Mouse (Mus musculus): Measurements from ENCODE around the gene Slc35e4. TPM values are rescaled to one million over a fixed set of nuclear protein-coding genes. Genes with fewer than 3 reads are reported as not detected.

Slc35e4 gene
- polyA plus RNA-seq, 1 experiment from 2014 or later: 13.6 TPM

GRCm38 (mm10) chr11:3894406-3895281, 19.8 kb downstream of the Slc35e4 start, which contains the start of the genes 4921536K21Rik and Dusp18:
4921536K21Rik (minus strand) TSS chr11:3895098.
Dusp18 (plus strand) TSS chr11:3895240.
- Histone ChIP-seq H3K27me3 (ENCODE audit: control insufficient read depth, insufficient read depth, low read length) (no peaks in the 10 kb centered on the region), H3K4me2 (ENCODE audit: low read depth, low read length) (peak within 1 kb of the TSS; percentile 80), H3K4me3 (ENCODE audit: low read depth, low read length) (peak within 1 kb of the TSS; percentile 53), H3K27ac (ENCODE audit: low read depth, low read length) (peak within 1 kb of the TSS; percentile 36), H3K9me3 (ENCODE audit: control insufficient read depth, low read length) (no peaks in the 10 kb centered on the region), H3K36me3 (ENCODE audit: control insufficient read depth, insufficient read depth, low read length) (peaks cover 2% of the 10 kb centered on the region; the same call in 1 of the 2 replicates), H3K9ac (replicated peaks; ENCODE audit: low read depth, low read length) (peak within 1 kb of the TSS; percentile 67), H3K4me1 (ENCODE audit: control insufficient read depth, insufficient read depth, low read length) (0 out of 2 replicates have a peak, but pooled peaks cover 2% of the 10 kb centered on the region)
- 1% methylated on average over 46 of the region's 46 CpGs for WGBS
- ATAC-seq (ENCODE audit: low read depth): peak; percentile 98

- WGBS: 84% methylated on average over 6 of the region's 6 CpGs
Observed at GRCm38 (mm10) chr11:3893970-3894369, 20.5 kb downstream of the Slc35e4 start.

GRCm38 (mm10) chr11:3887331-3887730, 27.1 kb downstream of the Slc35e4 start:
- Histone ChIP-seq H3K4me1 (ENCODE audit: control insufficient read depth, insufficient read depth, low read length) (no peaks in the 10 kb centered on the region), H3K36me3 (ENCODE audit: control insufficient read depth, insufficient read depth, low read length) (no peaks in the 10 kb centered on the region), H3K9me3 (ENCODE audit: control insufficient read depth, low read length) (no peaks in the 10 kb centered on the region), H3K9ac (replicated peaks; ENCODE audit: low read depth, low read length) (no peak overlapping the region), H3K27ac (ENCODE audit: low read depth, low read length) (no peak overlapping the region), H3K4me3 (ENCODE audit: low read depth, low read length) (no peak overlapping the region), H3K27me3 (ENCODE audit: control insufficient read depth, insufficient read depth, low read length) (no peaks in the 10 kb centered on the region), H3K4me2 (ENCODE audit: low read depth, low read length) (no peak overlapping the region)
- ATAC-seq (ENCODE audit: low read depth): no peak
- 83% methylated on average over 5 of the region's 5 CpGs for WGBS

More at GRCm38 (mm10) chr11:3893970-3894369, 20.5 kb downstream of the Slc35e4 start:
- H3K4me2 ChIP-seq (ENCODE audit: low read depth, low read length): peak overlapping the region; percentile 80; the same call in 1 of the 2 replicates
- no peaks in the 10 kb centered on the region for H3K27me3 ChIP-seq (ENCODE audit: control insufficient read depth, insufficient read depth, low read length)
- no peaks in the 10 kb centered on the region for H3K9me3 ChIP-seq (ENCODE audit: control insufficient read depth, low read length)
- 0 out of 2 replicates have a peak, but pooled peaks cover 2% of the 10 kb centered on the region for H3K4me1 ChIP-seq (ENCODE audit: control insufficient read depth, insufficient read depth, low read length)
- H3K4me3 ChIP-seq (ENCODE audit: low read depth, low read length): no peak overlapping the region; the same call in 1 of the 2 replicates
- H3K27ac ChIP-seq (ENCODE audit: low read depth, low read length): no peak overlapping the region
- H3K36me3 ChIP-seq (ENCODE audit: control insufficient read depth, insufficient read depth, low read length): peaks cover 2% of the 10 kb centered on the region; the same call in 1 of the 2 replicates
- peak overlapping the region; percentile 67; the same call in 1 of the 2 replicates for H3K9ac ChIP-seq (replicated peaks; ENCODE audit: low read depth, low read length)
- no peak for ATAC-seq (ENCODE audit: low read depth)

- Histone ChIP-seq H3K36me3 (ENCODE audit: control insufficient read depth, insufficient read depth, low read length) (no peaks in the 10 kb centered on the region), H3K27me3 (ENCODE audit: control insufficient read depth, insufficient read depth, low read length) (no peaks in the 10 kb centered on the region), H3K4me1 (ENCODE audit: control insufficient read depth, insufficient read depth, low read length) (no peaks in the 10 kb centered on the region), H3K9me3 (ENCODE audit: control insufficient read depth, low read length) (no peaks in the 10 kb centered on the region), H3K4me2 (ENCODE audit: low read depth, low read length) (no peak overlapping the region), H3K9ac (replicated peaks; ENCODE audit: low read depth, low read length) (no peak overlapping the region), H3K27ac (ENCODE audit: low read depth, low read length) (no peak overlapping the region), H3K4me3 (ENCODE audit: low read depth, low read length) (no peak overlapping the region)
- WGBS: 80% methylated on average over 3 of the region's 3 CpGs
- ATAC-seq (ENCODE audit: low read depth): no peak
Observed at GRCm38 (mm10) chr11:3883711-3884110, 30.8 kb downstream of the Slc35e4 start.

GRCm38 (mm10) chr11:3879836-3880235, 34.6 kb downstream of the Slc35e4 start:
- H3K9me3 ChIP-seq (ENCODE audit: control insufficient read depth, low read length): no peaks in the 10 kb centered on the region
- no peak overlapping the region for H3K9ac ChIP-seq (replicated peaks; ENCODE audit: low read depth, low read length)
- no peak for ATAC-seq (ENCODE audit: low read depth)
- H3K36me3 ChIP-seq (ENCODE audit: control insufficient read depth, insufficient read depth, low read length): no peaks in the 10 kb centered on the region
- no peak overlapping the region for H3K4me3 ChIP-seq (ENCODE audit: low read depth, low read length)
- no peak overlapping the region for H3K27ac ChIP-seq (ENCODE audit: low read depth, low read length)
- no peaks in the 10 kb centered on the region for H3K4me1 ChIP-seq (ENCODE audit: control insufficient read depth, insufficient read depth, low read length)
- no peaks in the 10 kb centered on the region for H3K27me3 ChIP-seq (ENCODE audit: control insufficient read depth, insufficient read depth, low read length)
- 36% methylated on average over 2 of the region's 2 CpGs for WGBS
- H3K4me2 ChIP-seq (ENCODE audit: low read depth, low read length): no peak overlapping the region

GRCm38 (mm10) chr11:3878660-3879059, 35.8 kb downstream of the Slc35e4 start:
- Histone ChIP-seq H3K9me3 (ENCODE audit: control insufficient read depth, low read length) (no peaks in the 10 kb centered on the region), H3K4me1 (ENCODE audit: control insufficient read depth, insufficient read depth, low read length) (no peaks in the 10 kb centered on the region), H3K27me3 (ENCODE audit: control insufficient read depth, insufficient read depth, low read length) (no peaks in the 10 kb centered on the region), H3K4me2 (ENCODE audit: low read depth, low read length) (no peak overlapping the region), H3K9ac (replicated peaks; ENCODE audit: low read depth, low read length) (no peak overlapping the region), H3K27ac (ENCODE audit: low read depth, low read length) (no peak overlapping the region), H3K4me3 (ENCODE audit: low read depth, low read length) (no peak overlapping the region), H3K36me3 (ENCODE audit: control insufficient read depth, insufficient read depth, low read length) (no peaks in the 10 kb centered on the region)
- WGBS: 79% methylated on average over 7 of the region's 7 CpGs
- ATAC-seq (ENCODE audit: low read depth): no peak

GRCm38 (mm10) chr11:3876419-3876818, 38.0 kb downstream of the Slc35e4 start:
- Histone ChIP-seq H3K4me2 (ENCODE audit: low read depth, low read length) (no peak overlapping the region), H3K27me3 (ENCODE audit: control insufficient read depth, insufficient read depth, low read length) (no peaks in the 10 kb centered on the region), H3K9ac (replicated peaks; ENCODE audit: low read depth, low read length) (no peak overlapping the region), H3K4me3 (ENCODE audit: low read depth, low read length) (no peak overlapping the region), H3K36me3 (ENCODE audit: control insufficient read depth, insufficient read depth, low read length) (no peaks in the 10 kb centered on the region), H3K9me3 (ENCODE audit: control insufficient read depth, low read length) (no peaks in the 10 kb centered on the region), H3K4me1 (ENCODE audit: control insufficient read depth, insufficient read depth, low read length) (no peaks in the 10 kb centered on the region), H3K27ac (ENCODE audit: low read depth, low read length) (no peak overlapping the region)
- no peak for ATAC-seq (ENCODE audit: low read depth)
- WGBS: 73% methylated on average over 6 of the region's 6 CpGs

GRCm38 (mm10) chr11:3864343-3864742, 50.1 kb downstream of the Slc35e4 start:
- H3K4me1 ChIP-seq (ENCODE audit: control insufficient read depth, insufficient read depth, low read length): no peaks in the 10 kb centered on the region
- H3K4me2 ChIP-seq (ENCODE audit: low read depth, low read length): peak overlapping the region; percentile 64
- no peaks in the 10 kb centered on the region for H3K27me3 ChIP-seq (ENCODE audit: control insufficient read depth, insufficient read depth, low read length)
- H3K27ac ChIP-seq (ENCODE audit: low read depth, low read length): no peak overlapping the region
- 24% methylated on average over 6 of the region's 6 CpGs for WGBS
- H3K36me3 ChIP-seq (ENCODE audit: control insufficient read depth, insufficient read depth, low read length): no peaks in the 10 kb centered on the region
- H3K4me3 ChIP-seq (ENCODE audit: low read depth, low read length): peak overlapping the region; percentile 43
- no peaks in the 10 kb centered on the region for H3K9me3 ChIP-seq (ENCODE audit: control insufficient read depth, low read length)
- ATAC-seq (ENCODE audit: low read depth): peak; percentile 36; the same call in 1 of the 2 replicates
- peak overlapping the region; percentile 54; the same call in 1 of the 2 replicates for H3K9ac ChIP-seq (replicated peaks; ENCODE audit: low read depth, low read length)

Data from neural tube, embryonic 14.5 days (tissue).